Mouse (Mus musculus): ENCODE measurements around the gene Pcnx2. TPM values are rescaled to one million over a fixed set of nuclear protein-coding genes. Genes with fewer than 3 reads are reported as not detected.

Gene Pcnx2
- polyA plus RNA-seq, 1 experiment: 0.01 TPM

GRCm38 (mm10) chr8:125920281-125920680 lies 22.2 kb upstream of the Pcnx2 start:
- TF ChIP-seq MAX (IDR thresholded peaks at IDR 0.05; ENCODE audit: low read depth) (no peak), MYOD1 (IDR thresholded peaks at IDR 0.05; ENCODE audit: control insufficient read depth in 1 of 3, insufficient read length in 2 of 3, low read depth in 2 of 3) (no peak), POLR2AphosphoS2 (IDR thresholded peaks at IDR 0.05; ENCODE audit: insufficient read length, low read depth) (no peak), USF1 (IDR thresholded peaks at IDR 0.05; ENCODE audit: low read depth) (no peak), POLR2A (IDR thresholded peaks at IDR 0.05; ENCODE audit: insufficient read length, low read depth) (no peak), SRF (IDR thresholded peaks at IDR 0.05; ENCODE audit: control insufficient read depth, insufficient read length, low read depth) (no peak), CEBPB (IDR thresholded peaks at IDR 0.05; ENCODE audit: insufficient read depth, poor library complexity, severe bottlenecking) (no peak), MYOG (IDR thresholded peaks at IDR 0.05; ENCODE audit: control insufficient read depth in 1 of 3, insufficient read depth in 1 of 3, insufficient read length in 2 of 3, low read depth in 2 of 3) (no peak), REST (IDR thresholded peaks at IDR 0.05; ENCODE audit: insufficient read depth, insufficient read length) (no peak), TCF3 (IDR thresholded peaks at IDR 0.05; ENCODE audit: insufficient read length, low read depth) (no peak), E2F4 (IDR thresholded peaks at IDR 0.05; ENCODE audit: insufficient read depth) (no peak), TCF12 (IDR thresholded peaks at IDR 0.05; ENCODE audit: insufficient read depth, poor library complexity, severe bottlenecking) (no peak)
- H3K4me2 ChIP-seq (ENCODE audit: low read depth): no peak overlapping the region
- no peak overlapping the region for H3ac ChIP-seq (ENCODE audit: control insufficient read depth, insufficient read length)
- no peak overlapping the region for H3K4me3 ChIP-seq
- H3K79me2 ChIP-seq (ENCODE audit: control insufficient read depth, insufficient read depth): no peaks in the 10 kb centered on the region
- no peaks in the 10 kb centered on the region for H3K36me3 ChIP-seq (ENCODE audit: control insufficient read depth, insufficient read depth)
- H3K27me3 ChIP-seq (ENCODE audit: control insufficient read depth, insufficient read depth, insufficient read length): peaks cover 7% of the 10 kb centered on the region

DNA sequence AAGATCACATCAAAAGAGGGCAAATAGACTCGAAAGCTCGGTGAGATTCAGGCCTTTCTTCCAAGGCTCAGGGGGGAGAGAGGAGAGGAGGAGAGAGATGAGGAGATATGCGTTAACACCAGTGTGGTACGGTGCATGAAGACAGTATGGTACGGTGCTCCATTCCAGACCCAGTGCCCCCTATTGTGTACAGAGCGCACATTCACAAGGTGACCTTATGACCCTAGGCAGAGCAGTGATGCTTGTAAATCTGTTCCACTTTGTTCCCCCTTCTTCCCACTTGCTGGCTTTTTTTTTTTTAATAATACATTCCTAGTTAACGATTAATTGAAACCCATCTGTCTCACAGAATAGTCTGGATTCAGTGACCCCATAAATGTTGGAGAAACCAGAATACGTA lies 21.4 kb upstream of the Pcnx2 start:
- Histone ChIP-seq H3K27me3 (ENCODE audit: control insufficient read depth, insufficient read depth, insufficient read length) (peaks cover 7% of the 10 kb centered on the region), H3K4me3 (no peak overlapping the region), H3K36me3 (ENCODE audit: control insufficient read depth, insufficient read depth) (no peaks in the 10 kb centered on the region), H3ac (ENCODE audit: control insufficient read depth, insufficient read length) (no peak overlapping the region), H3K4me2 (ENCODE audit: low read depth) (no peak overlapping the region), H3K79me2 (ENCODE audit: control insufficient read depth, insufficient read depth) (no peaks in the 10 kb centered on the region)
- no peak for TF ChIP-seq MYOD1 (IDR thresholded peaks at IDR 0.05; ENCODE audit: control insufficient read depth in 1 of 3, insufficient read length in 2 of 3, low read depth in 2 of 3)
- no peak for TF ChIP-seq REST (IDR thresholded peaks at IDR 0.05; ENCODE audit: insufficient read depth, insufficient read length)
- no peak for TF ChIP-seq CEBPB (IDR thresholded peaks at IDR 0.05; ENCODE audit: insufficient read depth, poor library complexity, severe bottlenecking)
- no peak for TF ChIP-seq USF1 (IDR thresholded peaks at IDR 0.05; ENCODE audit: low read depth)
- TF ChIP-seq TCF12 (IDR thresholded peaks at IDR 0.05; ENCODE audit: insufficient read depth, poor library complexity, severe bottlenecking): no peak
- no peak for TF ChIP-seq SRF (IDR thresholded peaks at IDR 0.05; ENCODE audit: control insufficient read depth, insufficient read length, low read depth)
- TF ChIP-seq E2F4 (IDR thresholded peaks at IDR 0.05; ENCODE audit: insufficient read depth): no peak
- TF ChIP-seq POLR2AphosphoS2 (IDR thresholded peaks at IDR 0.05; ENCODE audit: insufficient read length, low read depth): no peak
- no peak for TF ChIP-seq TCF3 (IDR thresholded peaks at IDR 0.05; ENCODE audit: insufficient read length, low read depth)

- peaks cover 7% of the 10 kb centered on the region for H3K27me3 ChIP-seq (ENCODE audit: control insufficient read depth, insufficient read depth, insufficient read length)
- H3ac ChIP-seq (ENCODE audit: control insufficient read depth, insufficient read length): no peak overlapping the region
- H3K4me3 ChIP-seq: no peak overlapping the region
- no peaks in the 10 kb centered on the region for H3K79me2 ChIP-seq (ENCODE audit: control insufficient read depth, insufficient read depth)
- H3K36me3 ChIP-seq (ENCODE audit: control insufficient read depth, insufficient read depth): no peaks in the 10 kb centered on the region
- no peak overlapping the region for H3K4me2 ChIP-seq (ENCODE audit: low read depth)
- no peak for TF ChIP-seq MYOG (IDR thresholded peaks at IDR 0.05; ENCODE audit: control insufficient read depth in 1 of 3, insufficient read depth in 1 of 3, insufficient read length in 2 of 3, low read depth in 2 of 3)
- no peak for TF ChIP-seq SRF (IDR thresholded peaks at IDR 0.05; ENCODE audit: control insufficient read depth, insufficient read length, low read depth)
- TF ChIP-seq REST (IDR thresholded peaks at IDR 0.05; ENCODE audit: insufficient read depth, insufficient read length): no peak
- no peak for TF ChIP-seq CEBPB (IDR thresholded peaks at IDR 0.05; ENCODE audit: insufficient read depth, poor library complexity, severe bottlenecking)
- no peak for TF ChIP-seq POLR2AphosphoS2 (IDR thresholded peaks at IDR 0.05; ENCODE audit: insufficient read length, low read depth)
- TF ChIP-seq POLR2A (IDR thresholded peaks at IDR 0.05; ENCODE audit: insufficient read length, low read depth): no peak
- TF ChIP-seq TCF12 (IDR thresholded peaks at IDR 0.05; ENCODE audit: insufficient read depth, poor library complexity, severe bottlenecking): no peak
- no peak for TF ChIP-seq E2F4 (IDR thresholded peaks at IDR 0.05; ENCODE audit: insufficient read depth)
- no peak for TF ChIP-seq MAX (IDR thresholded peaks at IDR 0.05; ENCODE audit: low read depth)
Observed at GRCm38 (mm10) chr8:125918719-125919118, 20.6 kb upstream of the Pcnx2 start.

DNA sequence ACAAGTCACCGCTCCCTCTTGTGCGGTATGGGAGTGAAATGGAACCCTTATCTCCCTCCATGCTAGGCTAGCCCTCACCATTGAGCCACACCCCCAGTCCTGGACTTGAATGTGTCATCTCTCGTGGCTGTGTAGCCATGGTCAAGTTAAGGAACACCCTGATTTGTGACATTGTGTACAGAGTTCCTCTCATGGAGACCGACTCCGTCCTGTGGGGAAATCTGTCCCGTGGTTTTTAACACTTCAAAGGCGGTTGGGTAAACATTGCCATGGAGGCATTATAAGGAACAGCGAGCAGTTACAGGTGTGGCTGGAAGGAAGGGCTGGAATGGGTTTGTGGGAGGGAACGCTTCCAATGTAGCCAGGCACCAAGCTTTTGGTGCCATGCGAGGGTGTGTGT lies 18.9 kb upstream of the Pcnx2 start:
- TF ChIP-seq REST (IDR thresholded peaks at IDR 0.05; ENCODE audit: insufficient read depth, insufficient read length) (no peak), CEBPB (IDR thresholded peaks at IDR 0.05; ENCODE audit: insufficient read depth, poor library complexity, severe bottlenecking) (no peak), MYOD1 (IDR thresholded peaks at IDR 0.05; ENCODE audit: control insufficient read depth in 1 of 3, insufficient read length in 2 of 3, low read depth in 2 of 3) (no peak)

GRCm38 (mm10) chr8:125914386-125914785 lies 16.3 kb upstream of the Pcnx2 start:
- Histone ChIP-seq H3K79me2 (ENCODE audit: control insufficient read depth, insufficient read depth) (no peaks in the 10 kb centered on the region), H3K36me3 (ENCODE audit: control insufficient read depth, insufficient read depth) (no peaks in the 10 kb centered on the region), H3K4me2 (ENCODE audit: low read depth) (no peak overlapping the region), H3K4me3 (no peak overlapping the region), H3K27me3 (ENCODE audit: control insufficient read depth, insufficient read depth, insufficient read length) (peaks cover 19% of the 10 kb centered on the region), H3ac (ENCODE audit: control insufficient read depth, insufficient read length) (no peak overlapping the region)
- TF ChIP-seq CEBPB (IDR thresholded peaks at IDR 0.05; ENCODE audit: insufficient read depth, poor library complexity, severe bottlenecking) (no peak), MYOD1 (IDR thresholded peaks at IDR 0.05; ENCODE audit: control insufficient read depth in 1 of 3, insufficient read length in 2 of 3, low read depth in 2 of 3) (no peak), POLR2AphosphoS2 (IDR thresholded peaks at IDR 0.05; ENCODE audit: insufficient read length, low read depth) (no peak), REST (IDR thresholded peaks at IDR 0.05; ENCODE audit: insufficient read depth, insufficient read length) (no peak), POLR2A (IDR thresholded peaks at IDR 0.05; ENCODE audit: insufficient read length, low read depth) (no peak), E2F4 (IDR thresholded peaks at IDR 0.05; ENCODE audit: insufficient read depth) (no peak), TCF3 (IDR thresholded peaks at IDR 0.05; ENCODE audit: insufficient read length, low read depth) (no peak), MYOG (IDR thresholded peaks at IDR 0.05; ENCODE audit: control insufficient read depth in 1 of 3, insufficient read depth in 1 of 3, insufficient read length in 2 of 3, low read depth in 2 of 3) (no peak)

More for the DNA sequence above, 18.9 kb upstream of the Pcnx2 start:
- Histone ChIP-seq H3K4me2 (ENCODE audit: low read depth) (no peak overlapping the region), H3K79me2 (ENCODE audit: control insufficient read depth, insufficient read depth) (no peaks in the 10 kb centered on the region), H3K27me3 (ENCODE audit: control insufficient read depth, insufficient read depth, insufficient read length) (peaks cover 7% of the 10 kb centered on the region), H3K4me3 (no peak overlapping the region), H3K36me3 (ENCODE audit: control insufficient read depth, insufficient read depth) (no peaks in the 10 kb centered on the region), H3ac (ENCODE audit: control insufficient read depth, insufficient read length) (no peak overlapping the region)

All from myocyte (in vitro differentiated cells).